Mouse (Mus musculus): ENCODE results near the gene Pgbd5.

- TF ChIP-seq CTCF (IDR thresholded peaks at IDR 0.05; ENCODE audit: extremely low read depth, insufficient read depth, insufficient read length, insufficient replicate concordance) (peak; percentile 99), POLR2A (IDR thresholded peaks at IDR 0.05; ENCODE audit: low read depth, low read length) (no peak)
Measured at GRCm38 (mm10) chr8:124346852-124347523, 92.5 kb downstream of the Pgbd5 start.

Measured in spleen, adult 2 months (tissue).